Mouse (Mus musculus): ENCODE data around the gene Hnrnpk. TPM values are rescaled to one million over a fixed set of nuclear protein-coding genes. Genes with fewer than 3 reads are reported as not detected.

Hnrnpk gene
- total and polyA plus RNA-seq, 3 experiments: 108 to 416 (median 388) TPM

- Histone ChIP-seq H3K36me3 (ENCODE audit: control insufficient read depth, insufficient read depth, low read length) (no peaks in the 10 kb centered on the region), H3K9ac (ENCODE audit: low read depth, low read length) (no peak overlapping the region), H3K27me3 (ENCODE audit: control insufficient read depth, insufficient read depth, low read length) (no peaks in the 10 kb centered on the region), H3K4me3 (no peak overlapping the region), H3K4me1 (ENCODE audit: control insufficient read depth, insufficient read depth, low read length) (no peaks in the 10 kb centered on the region), H3K79me2 (replicated peaks; ENCODE audit: control insufficient read depth, insufficient read depth, low read length) (no peaks in the 10 kb centered on the region), H3K27ac (no peak overlapping the region)
- intact Hi-C loops (cut with DNase I): no loop called here
- 54% methylated on average over 5 of the region's 5 CpGs for WGBS
- TF ChIP-seq CTCF (IDR thresholded peaks at IDR 0.05): peak; percentile 11; the same call in 1 of the 2 replicates
- TF ChIP-seq POLR2A (IDR thresholded peaks at IDR 0.05; ENCODE audit: insufficient read depth, low read depth, low read length): no peak
- DNase-seq: peak in 1 of 2 experiments; percentile 16
Observed at GRCm38 (mm10) chr13:58415838-58416237, 12.7 kb upstream of the Hnrnpk start.

- Histone ChIP-seq H3K79me2 (replicated peaks; ENCODE audit: control insufficient read depth, insufficient read depth, low read length) (no peaks in the 10 kb centered on the region), H3K9ac (ENCODE audit: low read depth, low read length) (no peak overlapping the region), H3K27ac (no peak overlapping the region), H3K27me3 (ENCODE audit: control insufficient read depth, insufficient read depth, low read length) (no peaks in the 10 kb centered on the region), H3K4me3 (no peak overlapping the region), H3K4me1 (ENCODE audit: control insufficient read depth, insufficient read depth, low read length) (no peaks in the 10 kb centered on the region), H3K36me3 (ENCODE audit: control insufficient read depth, insufficient read depth, low read length) (no peaks in the 10 kb centered on the region)
- intact Hi-C loops (cut with DNase I): no loop called here
- no peak for DNase-seq
- TF ChIP-seq CTCF (IDR thresholded peaks at IDR 0.05) (no peak), EP300 (IDR thresholded peaks at IDR 0.05; ENCODE audit: insufficient read depth, low read depth, low read length) (no peak), POLR2A (IDR thresholded peaks at IDR 0.05; ENCODE audit: insufficient read depth, low read depth, low read length) (no peak)
- 50% methylated on average over 6 of the region's 6 CpGs for WGBS
Observed at GRCm38 (mm10) chr13:58415374-58415773, 12.2 kb upstream of the Hnrnpk start.

DNA sequence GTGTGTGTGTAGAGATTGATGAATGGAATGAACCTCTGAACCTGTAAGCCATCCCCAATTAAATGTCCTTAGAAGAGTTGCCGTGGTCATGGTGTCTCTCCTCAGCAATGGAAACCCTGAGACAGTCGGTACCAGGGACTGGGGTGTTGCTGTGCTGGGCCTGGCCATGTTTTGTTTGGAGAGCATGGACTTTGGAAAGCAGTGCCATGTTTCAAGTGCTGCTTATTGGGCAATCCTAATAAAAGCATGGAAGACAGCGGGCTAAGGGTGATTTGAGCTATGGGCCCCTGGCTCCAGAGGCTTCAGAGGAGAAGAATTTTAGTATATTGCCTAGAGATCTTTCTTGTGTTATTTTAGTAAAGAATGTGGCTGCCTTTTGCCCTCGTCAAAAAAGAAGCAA is 7.9 kb upstream of the Hnrnpk start:
- intact Hi-C loops (cut with DNase I): no loop called here
- WGBS: 91% methylated on average over 4 of the region's 4 CpGs
- no peak for DNase-seq

GRCm38 (mm10) chr13:58402744-58403110 is 416 bp downstream of the Hnrnpk start:
- DNase-seq: no peak
- Histone ChIP-seq H3K9ac (ENCODE audit: low read depth, low read length) (peak overlapping the region; percentile 92), H3K36me3 (ENCODE audit: control insufficient read depth, insufficient read depth, low read length) (peaks cover 11% of the 10 kb centered on the region), H3K27ac (peak overlapping the region; percentile 100), H3K4me3 (peak overlapping the region; percentile 94), H3K4me1 (ENCODE audit: control insufficient read depth, insufficient read depth, low read length) (0 out of 2 replicates have a peak, but pooled peaks cover 1% of the 10 kb centered on the region), H3K27me3 (ENCODE audit: control insufficient read depth, insufficient read depth, low read length) (no peaks in the 10 kb centered on the region), H3K79me2 (replicated peaks; ENCODE audit: control insufficient read depth, insufficient read depth, low read length) (peaks cover 4% of the 10 kb centered on the region)
- under 1% methylated on average over 33 of the region's 48 CpGs for WGBS
- intact Hi-C loops (cut with DNase I): loop anchor here (5.0 to 10.0 kb wide), 2 partner anchors 45 to 278 kb away; partner anchors contain the start of genes Hnrnpa0 and Kif27
- no peak for TF ChIP-seq CTCF (IDR thresholded peaks at IDR 0.05)
- no peak; the same call in 1 of the 2 replicates for TF ChIP-seq POLR2A (IDR thresholded peaks at IDR 0.05; ENCODE audit: insufficient read depth, low read depth, low read length)
- TF ChIP-seq EP300 (IDR thresholded peaks at IDR 0.05; ENCODE audit: insufficient read depth, low read depth, low read length): no peak

More for the DNA sequence above, 7.9 kb upstream of the Hnrnpk start:
- H3K4me3 ChIP-seq: no peak overlapping the region
- H3K27me3 ChIP-seq (ENCODE audit: control insufficient read depth, insufficient read depth, low read length): no peaks in the 10 kb centered on the region
- TF ChIP-seq CTCF (IDR thresholded peaks at IDR 0.05) (no peak), EP300 (IDR thresholded peaks at IDR 0.05; ENCODE audit: insufficient read depth, low read depth, low read length) (no peak), POLR2A (IDR thresholded peaks at IDR 0.05; ENCODE audit: insufficient read depth, low read depth, low read length) (no peak)
- H3K4me1 ChIP-seq (ENCODE audit: control insufficient read depth, insufficient read depth, low read length): no peaks in the 10 kb centered on the region
- no peak overlapping the region for H3K9ac ChIP-seq (ENCODE audit: low read depth, low read length)
- H3K27ac ChIP-seq: no peak overlapping the region
- no peaks in the 10 kb centered on the region for H3K79me2 ChIP-seq (replicated peaks; ENCODE audit: control insufficient read depth, insufficient read depth, low read length)
- H3K36me3 ChIP-seq (ENCODE audit: control insufficient read depth, insufficient read depth, low read length): no peaks in the 10 kb centered on the region

- WGBS: under 1% methylated on average over 89 of the region's 91 CpGs
- H3K36me3 ChIP-seq (ENCODE audit: control insufficient read depth, insufficient read depth, low read length): peaks cover 16% of the 10 kb centered on the region
- peak; percentile 21; the same call in 1 of the 2 replicates for TF ChIP-seq CTCF (IDR thresholded peaks at IDR 0.05)
- TF ChIP-seq POLR2A (IDR thresholded peaks at IDR 0.05; ENCODE audit: insufficient read depth, low read depth, low read length): peak; percentile 99
- peak; percentile 70 for TF ChIP-seq EP300 (IDR thresholded peaks at IDR 0.05; ENCODE audit: insufficient read depth, low read depth, low read length)
- intact Hi-C loops (cut with DNase I): loop anchor here (5.0 to 10.0 kb wide), 2 partner anchors 45 to 277 kb away; partner anchors contain the start of genes Hnrnpa0 and Kif27
- peaks cover 2% of the 10 kb centered on the region; the same call in 1 of the 2 replicates for H3K4me1 ChIP-seq (ENCODE audit: control insufficient read depth, insufficient read depth, low read length)
- H3K79me2 ChIP-seq (replicated peaks; ENCODE audit: control insufficient read depth, insufficient read depth, low read length): peaks cover 4% of the 10 kb centered on the region
- peak within 1 kb of the TSS; percentile 94 for H3K4me3 ChIP-seq
- peak; percentile 99 for DNase-seq
- no peaks in the 10 kb centered on the region for H3K27me3 ChIP-seq (ENCODE audit: control insufficient read depth, insufficient read depth, low read length)
- H3K9ac ChIP-seq (ENCODE audit: low read depth, low read length): peak within 1 kb of the TSS; percentile 92
- H3K27ac ChIP-seq: peak within 1 kb of the TSS; percentile 100
Observed at GRCm38 (mm10) chr13:58402003-58402743, 970 bp downstream of the Hnrnpk start, which contains the start of gene Rmi1. TSS of gene Rmi1 (plus strand) at chr13:58402248.
